Mouse (Mus musculus) layer of hippocampus, adult 2 months (tissue): ENCODE data around the gene Ccnq. TPM values are rescaled to one million over a fixed set of nuclear protein-coding genes. Genes with fewer than 3 reads are reported as not detected.

Experiments
- DNase-seq, 2 experiments: peaks; one replicate each; pipeline ENCODE4 v3.0.0; 2022; ENCODE audit warnings: low spot score in 2 of 2
- H3K27ac ChIP-seq: fragments of 200-600 bp; 2 replicates; pipeline ENCODE4 v1.8.1; 2022
- H3K4me3 ChIP-seq: fragments of 200-600 bp; 2 replicates; pipeline ENCODE4 v1.8.1; 2022; ENCODE audit warnings: mild to moderate bottlenecking
- CTCF ChIP-seq: fragments of 200-600 bp; conservative IDR thresholded peaks from 2 replicates; pipeline ENCODE4 v1.8.1; 2022; ENCODE audit warnings: antibody characterized with exemption, mild to moderate bottlenecking, moderate library complexity
- long read RNA-seq, 2 experiments: library from polyadenylated mRNA; stranded (forward); transcript quantifications; one replicate each; pipeline ENCODE4 v2.0.0; 2021; ENCODE audit warnings: borderline mapping rate in 2 of 2
- total RNA-seq, 2 experiments: library from RNA; stranded (reverse); gene quantifications; 2 replicates each; pipeline ENCODE4 v1.2.3; 2021

Ccnq gene
- 10 to 100 TPM; 20.0 to 20.7 TPM for total RNA-seq
- long read RNA-seq, experiment 1, transcript Ccnq-201 (1 exons, 1,224 nt), result major isoform, 22 of 22 reads
- long read RNA-seq, experiment 1, partial matches to known transcripts, result 0 of 22 reads
- long read RNA-seq, experiment 1, other reads (novel, unspliced or antisense), result 0 of 22 reads
- long read RNA-seq, experiment 2, transcript Ccnq-201 (1 exons, 1,224 nt), result major isoform, 27 of 27 reads
- long read RNA-seq, experiment 2, partial matches to known transcripts, result 0 of 27 reads
- long read RNA-seq, experiment 2, other reads (novel, unspliced or antisense), result 0 of 27 reads

DNA sequence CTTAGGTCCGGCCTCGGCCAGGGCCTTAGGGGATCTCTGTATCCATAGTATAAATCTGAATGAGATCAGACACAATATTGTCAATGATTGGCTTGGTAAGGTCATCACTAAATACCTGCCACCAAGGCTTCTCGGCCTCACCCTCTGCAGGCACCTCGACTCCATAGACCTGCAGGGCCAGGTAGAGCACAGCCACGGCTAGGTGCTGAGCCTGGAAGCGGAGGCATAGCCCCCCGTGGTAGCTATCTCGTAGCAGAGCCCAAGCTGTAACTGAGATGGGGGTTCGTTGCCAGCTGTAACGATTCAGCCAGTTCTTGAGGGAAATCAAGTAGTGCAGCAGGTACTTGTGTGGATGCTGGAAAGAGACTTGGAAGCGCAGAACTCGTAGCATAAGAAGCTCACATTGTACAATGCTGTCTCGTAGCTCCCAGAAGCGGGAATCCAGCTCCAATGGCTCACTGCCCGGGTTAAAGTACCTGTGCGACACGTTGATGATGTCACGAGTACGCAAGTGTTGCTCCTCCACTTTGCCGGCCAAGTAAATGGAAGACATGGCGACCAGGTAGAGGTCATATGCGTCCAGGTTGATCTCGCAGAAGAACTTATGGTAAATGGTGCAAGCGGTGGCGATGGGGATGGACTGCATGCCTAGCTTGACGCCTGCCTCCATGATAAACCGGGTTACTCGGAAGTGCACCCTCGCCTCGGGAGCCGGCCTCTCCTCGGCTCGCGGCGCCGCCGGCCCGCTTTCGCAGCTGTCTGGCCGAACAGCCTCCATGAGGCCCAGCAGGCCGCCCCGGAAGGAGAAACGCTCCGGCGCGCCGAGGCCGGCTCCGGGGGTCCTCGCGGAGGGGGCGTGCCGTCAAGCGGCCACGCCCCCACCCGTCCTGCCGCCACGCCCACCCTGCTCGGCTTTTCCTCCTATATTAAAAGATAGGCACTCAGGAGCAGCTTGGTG, at the start of gene Ccnq:
Gene Ccnq (minus strand): TSS at position 845 of the 958 bp plus-strand sequence.
- Histone ChIP-seq H3K4me3 (peak within 1 kb of the TSS; percentile 70), H3K27ac (peak within 1 kb of the TSS; percentile 88)
- TF ChIP-seq CTCF, result no peak
- DNase-seq, result peak; percentile 52 to 71

DNA sequence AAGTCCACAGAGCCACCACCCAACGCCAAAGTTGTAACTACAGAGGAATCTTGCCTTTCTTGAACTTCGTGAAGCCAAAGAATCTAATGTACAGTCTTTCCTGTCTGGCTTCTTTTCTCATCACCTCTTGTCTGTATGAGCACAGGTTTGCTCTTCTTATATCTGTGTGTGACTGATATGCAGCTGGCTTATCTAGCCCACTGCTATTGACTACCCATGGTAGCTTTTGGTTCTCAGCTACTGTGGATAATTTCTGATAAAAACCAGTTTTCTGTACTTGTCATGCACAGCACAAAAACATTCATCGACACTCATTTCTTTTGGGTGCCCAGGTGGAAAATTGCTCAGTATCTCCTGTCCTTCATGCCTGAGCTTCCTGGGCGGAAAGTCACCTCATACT, 49.6 kb upstream of the Ccnq start:
- no peak for DNase-seq
- Histone ChIP-seq H3K27ac (no peak overlapping the region), H3K4me3 (no peak overlapping the region)
- TF ChIP-seq CTCF, result no peak

DNA sequence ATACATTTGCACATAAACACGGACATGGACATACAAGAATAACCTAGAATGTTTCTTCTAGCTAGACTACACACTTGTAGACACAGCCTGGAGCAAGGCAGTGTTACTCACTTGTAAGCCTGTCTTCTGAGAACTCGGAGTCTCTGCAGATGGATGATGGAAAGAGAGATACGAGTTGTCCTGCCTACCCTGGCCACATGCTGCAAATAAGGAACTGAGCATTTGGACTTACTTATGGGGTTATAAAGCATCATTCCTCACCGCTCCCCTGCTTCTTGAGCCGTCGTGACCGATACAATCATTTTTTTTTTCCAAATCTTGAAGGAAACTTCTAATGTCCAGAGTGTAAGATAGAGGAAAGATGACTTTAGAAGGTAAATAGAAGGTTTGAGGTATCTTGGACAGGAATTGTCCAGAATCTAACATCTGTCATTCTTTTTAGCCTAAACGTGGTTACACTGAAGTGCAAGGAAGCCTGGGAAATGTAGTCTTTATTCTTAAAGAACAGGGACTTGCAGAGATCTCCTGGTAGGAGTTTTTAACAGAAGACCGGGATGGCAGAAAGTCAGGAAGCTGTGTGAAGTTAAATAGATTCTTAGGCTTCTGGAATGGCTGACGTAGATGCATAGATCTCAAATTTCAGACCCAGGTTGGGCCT, 44.7 kb upstream of the Ccnq start:
- Histone ChIP-seq H3K27ac (no peak overlapping the region), H3K4me3 (no peak overlapping the region)
- DNase-seq, result no peak
- TF ChIP-seq CTCF, result no peak

DNA sequence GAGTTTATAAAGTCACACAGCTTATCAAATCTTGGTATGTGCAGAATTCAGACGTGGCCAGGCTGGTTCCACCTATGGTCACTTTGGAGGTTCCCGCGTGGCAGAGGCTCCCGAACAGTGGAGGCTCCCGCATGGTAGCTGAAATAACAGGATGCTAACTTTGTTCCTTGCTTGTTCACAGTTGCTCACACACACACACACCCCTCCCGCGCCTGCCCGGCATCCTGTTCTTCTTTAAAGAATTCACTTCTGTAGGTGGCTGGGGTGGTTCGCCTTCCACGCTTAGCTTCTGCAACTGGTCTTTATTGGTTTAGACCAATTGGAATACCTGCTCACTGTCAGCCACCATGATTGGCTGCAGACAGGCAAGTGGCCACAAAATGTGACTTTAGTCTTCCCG, 41.6 kb upstream of the Ccnq start:
- TF ChIP-seq CTCF, result no peak
- no peak overlapping the region; the same call in 1 of the 2 replicates for H3K27ac ChIP-seq
- H3K4me3 ChIP-seq, result no peak overlapping the region
- no peak for DNase-seq

DNA sequence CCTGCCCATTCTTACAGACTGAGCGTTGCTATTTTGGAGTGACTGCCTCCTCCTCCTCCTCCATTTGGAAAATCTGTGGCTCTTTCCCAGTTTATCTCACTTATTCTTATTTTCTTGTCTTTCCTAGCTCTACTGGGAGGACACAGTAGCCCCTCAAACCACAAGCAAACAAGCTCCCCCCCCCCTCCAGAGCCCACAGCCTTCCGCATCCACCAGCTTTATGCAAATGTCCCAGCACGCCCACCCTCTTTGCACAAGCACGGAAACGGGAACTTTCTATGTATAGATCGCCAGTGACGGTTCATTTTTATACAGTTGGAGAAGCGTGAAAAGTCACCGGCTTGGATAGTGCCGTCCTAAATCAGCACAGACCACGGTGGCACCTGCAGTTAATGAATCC, 40.9 kb upstream of the Ccnq start:
- H3K4me3 ChIP-seq, result no peak overlapping the region; the same call in 1 of the 2 replicates
- no peak for DNase-seq
- peak overlapping the region; percentile 53; the same call in 1 of the 2 replicates for H3K27ac ChIP-seq
- TF ChIP-seq CTCF, result no peak

DNA sequence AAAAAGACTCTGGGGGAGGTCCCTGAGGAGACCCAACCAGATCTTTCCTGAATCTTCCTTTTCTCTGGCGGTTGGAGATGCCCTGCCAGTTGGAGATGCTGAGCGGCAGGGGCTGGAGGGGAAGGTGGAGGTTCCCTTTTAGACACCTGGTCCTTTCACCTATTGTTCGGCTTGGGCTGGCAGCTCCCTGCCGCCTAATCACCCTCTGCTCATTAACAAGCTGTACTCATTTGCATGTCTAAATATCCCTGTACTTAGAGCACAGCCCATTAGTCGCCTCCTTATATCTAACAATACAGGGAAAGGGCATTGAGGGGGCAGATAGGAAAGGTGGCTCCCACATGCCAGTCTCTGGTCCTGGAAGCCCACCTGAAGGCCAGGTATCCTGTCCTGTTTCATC, 40.5 kb upstream of the Ccnq start:
- TF ChIP-seq CTCF, result no peak
- H3K27ac ChIP-seq, result peak overlapping the region; percentile 53; the same call in 1 of the 2 replicates
- H3K4me3 ChIP-seq, result no peak overlapping the region
- DNase-seq, result no peak

DNA sequence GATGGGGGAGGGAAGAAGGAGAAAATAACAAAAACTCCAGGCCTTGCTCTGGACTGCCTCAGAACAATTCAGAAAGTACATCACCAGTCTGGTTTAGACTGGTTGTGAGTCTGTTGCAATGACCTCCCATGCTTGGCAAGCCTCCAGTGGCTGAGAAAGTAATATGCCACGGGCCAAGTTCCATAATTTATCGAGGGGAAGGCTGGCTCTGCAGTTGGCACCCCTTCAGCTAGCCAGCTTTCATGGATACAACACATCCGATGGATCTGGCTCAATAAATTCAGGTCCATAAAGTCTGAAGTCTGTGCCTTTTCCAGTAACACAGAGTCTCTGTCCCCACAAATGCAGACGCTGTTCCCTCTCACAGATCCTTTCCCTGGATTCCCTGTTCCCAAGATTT, 40.1 kb upstream of the Ccnq start:
- Histone ChIP-seq H3K27ac (no peak overlapping the region), H3K4me3 (no peak overlapping the region)
- no peak for TF ChIP-seq CTCF
- DNase-seq, result peak; percentile 30 to 32

DNA sequence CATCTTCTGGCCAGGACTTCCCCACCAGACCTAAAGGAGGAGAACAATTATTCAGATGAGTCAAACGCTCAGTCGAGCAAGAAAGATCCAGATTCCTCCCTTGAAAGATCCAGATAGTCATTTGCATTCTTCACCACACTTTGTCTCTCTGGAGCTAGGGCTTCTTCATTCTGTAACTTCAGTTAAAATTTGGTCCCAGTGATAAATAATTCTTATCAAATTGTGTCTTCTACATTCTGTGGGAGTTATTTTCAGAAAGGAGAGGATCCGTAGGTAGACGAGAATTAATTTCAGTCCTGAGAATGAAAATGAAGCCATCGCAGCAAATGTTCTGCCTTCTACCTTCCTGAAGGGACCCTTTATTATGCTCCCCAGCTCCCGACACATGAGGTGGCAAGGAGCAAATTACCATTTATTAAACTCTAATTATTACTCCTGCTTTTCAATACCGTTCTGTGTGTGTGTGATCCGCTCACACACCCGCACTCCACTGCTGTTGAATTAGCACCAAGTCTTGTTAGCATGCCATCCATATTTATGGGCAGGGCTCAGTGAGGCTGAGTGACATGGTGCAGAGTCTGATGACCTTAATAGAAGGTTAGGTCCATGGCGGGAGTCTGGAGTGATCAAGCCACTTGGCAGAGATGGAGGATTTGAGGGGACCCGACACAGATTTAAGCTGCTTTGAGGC, 38.0 kb upstream of the Ccnq start:
- TF ChIP-seq CTCF, result no peak
- Histone ChIP-seq H3K4me3 (no peak overlapping the region), H3K27ac (no peak overlapping the region)
- DNase-seq, result no peak

DNA sequence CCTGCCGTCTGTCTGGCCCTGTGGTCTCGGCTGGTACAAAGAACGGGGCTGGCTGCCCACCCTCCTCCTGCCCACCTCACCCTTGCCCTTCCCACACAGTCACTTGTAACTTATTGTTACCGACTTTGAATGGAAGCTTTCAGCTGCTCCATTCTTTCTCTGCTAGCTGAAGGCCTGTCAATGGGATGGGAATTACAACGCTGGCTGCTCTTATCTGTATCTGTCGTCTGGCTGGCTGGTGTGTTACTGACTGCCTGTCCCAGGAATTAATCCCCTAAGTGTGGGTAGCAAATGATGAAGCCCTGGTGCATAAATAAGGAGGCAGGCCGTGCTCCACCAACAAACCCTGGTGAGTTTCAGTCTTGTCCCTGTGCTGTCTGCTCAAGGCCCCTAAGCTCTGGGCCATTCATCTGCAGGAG, 34.5 kb upstream of the Ccnq start:
- H3K27ac ChIP-seq, result no peak overlapping the region
- no peak for DNase-seq
- H3K4me3 ChIP-seq, result no peak overlapping the region
- no peak for TF ChIP-seq CTCF

DNA sequence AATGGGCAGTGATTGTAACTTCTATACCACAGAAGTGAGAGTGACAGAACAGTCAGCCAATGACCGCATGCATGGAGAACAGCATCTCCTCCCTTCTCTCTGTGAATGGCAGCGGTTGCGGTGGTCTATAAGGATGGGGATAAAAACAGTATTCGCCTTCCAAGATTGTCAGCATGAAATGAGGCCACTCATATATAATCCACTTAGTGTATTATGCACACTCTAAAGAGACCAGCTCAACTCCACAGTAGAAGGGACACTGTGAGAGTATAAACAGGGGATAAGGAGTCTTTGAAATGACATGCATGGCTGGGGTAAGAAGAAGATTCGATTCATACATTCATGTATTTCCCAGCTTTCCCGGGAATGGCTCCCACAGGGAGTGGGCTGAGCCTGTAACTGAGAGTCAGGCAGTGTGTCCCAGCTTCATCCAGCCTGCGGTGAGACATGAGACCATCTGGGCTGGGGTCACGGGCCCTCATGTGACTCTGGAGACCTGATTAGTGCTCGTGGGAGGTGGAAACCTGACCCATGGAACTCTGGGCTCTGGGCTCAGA, 31.3 kb upstream of the Ccnq start:
- no peak for TF ChIP-seq CTCF
- no peak for DNase-seq
- H3K4me3 ChIP-seq, result no peak overlapping the region
- no peak overlapping the region for H3K27ac ChIP-seq

DNA sequence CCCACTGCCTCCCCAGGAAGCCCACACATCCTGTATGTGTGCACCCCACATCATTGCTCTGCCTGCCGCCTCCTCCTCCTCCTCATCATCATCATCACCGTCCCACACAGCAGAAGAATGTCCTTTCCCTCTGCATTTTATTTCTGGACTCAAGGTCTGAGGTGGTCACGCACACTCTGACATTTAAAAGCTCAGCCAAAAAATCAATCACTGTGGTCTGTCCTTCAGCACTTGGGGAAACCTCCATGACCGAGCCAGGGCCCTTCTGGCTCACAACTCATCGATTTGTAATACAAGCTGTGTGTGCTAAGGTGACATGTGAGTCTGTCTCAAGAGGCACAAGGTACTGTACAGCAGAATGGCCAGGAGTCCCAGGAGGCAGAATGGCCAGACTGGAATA, 30.8 kb upstream of the Ccnq start:
- no peak overlapping the region for H3K4me3 ChIP-seq
- TF ChIP-seq CTCF, result no peak
- DNase-seq, result no peak
- no peak overlapping the region for H3K27ac ChIP-seq

DNA sequence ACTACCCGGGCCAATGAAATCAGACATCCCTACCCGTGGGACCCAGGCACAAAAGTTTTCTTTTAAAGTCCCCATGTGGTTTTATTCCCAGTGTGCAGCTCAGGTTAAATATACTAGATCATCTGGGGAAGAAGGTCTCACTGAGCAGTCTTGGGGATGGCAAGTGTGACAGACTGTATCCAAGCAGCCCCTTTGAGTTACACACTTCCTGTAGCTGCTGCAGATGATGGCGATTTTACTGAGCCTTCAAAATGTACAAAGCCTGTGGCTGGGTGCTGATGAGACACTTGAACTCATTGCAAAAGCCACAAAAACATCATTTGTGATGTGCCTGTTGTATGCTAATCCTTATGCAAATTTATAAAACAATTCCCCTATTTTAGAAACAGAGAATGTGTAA, 29.0 kb upstream of the Ccnq start:
- H3K4me3 ChIP-seq, result no peak overlapping the region
- no peak for TF ChIP-seq CTCF
- DNase-seq, result no peak
- no peak overlapping the region for H3K27ac ChIP-seq
